Mouse (Mus musculus) erythroblast, adult 5-6 weeks (primary cell): Measurements from ENCODE around the gene Rarres1. TPM values are rescaled to one million over a fixed set of nuclear protein-coding genes. Genes with fewer than 3 reads are reported as not detected.

Experiments used
- ATAC-seq: replicated peaks from 2 replicates; pipeline ENCODE4 v1.8.0; 2016; ENCODE audit warnings: moderate number of reproducible peaks, mild to moderate bottlenecking, moderate TSS enrichment, inconsistent platforms; ENCODE audit not compliant: poor library complexity, low FRiP score, severe bottlenecking
- total RNA-seq, 2 experiments: library from RNA; stranded (forward) in 1 of 2; stranded (reverse) in 1 of 2; fragments of 150-400 nt in 1 of 2; fragments of 200-764, 138-1000 nt in 1 of 2; gene quantifications; 2 replicates each; pipeline versions ENCODE4 v1.2.3 to v1.2.4; 2015 to 2017; ENCODE audit warnings: low replicate concordance in 2 of 2

Rarres1 gene
- total RNA-seq, 2 experiments from 2014 or later: not detected

- peak; percentile 99 for ATAC-seq
Measured at GRCm38 (mm10) chr3:67429999-67430380, 85.3 kb downstream of the Rarres1 start, which contains the start of gene Gfm1. Gene Gfm1, plus strand, starts transcription at chr3:67430096.

GRCm38 (mm10) chr3:67429338-67429998 lies 85.9 kb downstream of the Rarres1 start:
- ATAC-seq: 0 out of 2 replicates have a peak, but pooled peaks have one; percentile 16

Other genes with a start within 250 kb of the Rarres1 start
- gene Mlf1, start 141.4 kb downstream of the Rarres1 start, total RNA-seq (2015; ENCODE audit: low replicate concordance): not detected in 2 replicates
- gene Mlf1, start 141.4 kb downstream of the Rarres1 start, total RNA-seq (2017; ENCODE audit: low replicate concordance): not detected in 2 replicates
- not detected in 2 replicates for gene Gm17402, start 140.4 kb downstream of the Rarres1 start, total RNA-seq (2015; ENCODE audit: low replicate concordance)
- gene Gm17402, start 140.4 kb downstream of the Rarres1 start, total RNA-seq (2017; ENCODE audit: low replicate concordance): not detected in 2 replicates
- 11.5 and 11.9 TPM in 2 replicates for gene Gfm1, start 85.4 kb downstream of the Rarres1 start, total RNA-seq (2015; ENCODE audit: low replicate concordance)
- 18.3 and 20.4 TPM in 2 replicates for gene Gfm1, start 85.4 kb downstream of the Rarres1 start, total RNA-seq (2017; ENCODE audit: low replicate concordance)
- gene Lxn, start 51.6 kb downstream of the Rarres1 start, total RNA-seq (2015; ENCODE audit: low replicate concordance): 9.0 and 15.4 TPM in 2 replicates
- 1.4 and 6.6 TPM in 2 replicates for gene Lxn, start 51.6 kb downstream of the Rarres1 start, total RNA-seq (2017; ENCODE audit: low replicate concordance)
- gene Mfsd1, start 67.2 kb upstream of the Rarres1 start, total RNA-seq (2015; ENCODE audit: low replicate concordance): 21.3 and 27.0 TPM in 2 replicates
- 44.9 and 55.2 TPM in 2 replicates for gene Mfsd1, start 67.2 kb upstream of the Rarres1 start, total RNA-seq (2017; ENCODE audit: low replicate concordance)